Mouse (Mus musculus) embryonic fibroblast, embryonic 13.5 days (primary cell): ENCODE data around the gene Wnt1.

Experiments used
- CTCF ChIP-seq: IDR thresholded peaks from 2 replicates; pipeline ENCODE4 v1.5.1; 2011; ENCODE audit warnings: mild to moderate bottlenecking, control low read depth, low read length, moderate library complexity, borderline replicate concordance; ENCODE audit not compliant: insufficient read depth
- POLR2A ChIP-seq: IDR thresholded peaks from 2 replicates; pipeline ENCODE4 v1.6.1; 2011; ENCODE audit warnings: low read depth, mild to moderate bottlenecking, control low read depth, low read length, moderate library complexity

- no peak for TF ChIP-seq CTCF
- no peak for TF ChIP-seq POLR2A
Measured at GRCm38 (mm10) chr15:98823434-98823833, 33.8 kb downstream of the Wnt1 start.
